Mouse (Mus musculus) embryonic fibroblast, embryonic 13.5 days (primary cell): ENCODE results near the gene Ush1g. TPM values are rescaled to one million over a fixed set of nuclear protein-coding genes. Genes with fewer than 3 reads are reported as not detected.

Experiments
- H3K27ac ChIP-seq: 2 replicates; pipeline ENCODE4 v1.5.1; 2012; ENCODE audit warnings: low read length, control low read depth, inconsistent platforms; ENCODE audit not compliant: insufficient read depth
- H3K4me1 ChIP-seq: 2 replicates; pipeline ENCODE4 v1.6.1; 2011; ENCODE audit warnings: low read length; ENCODE audit not compliant: control insufficient read depth, insufficient read depth
- H3K4me3 ChIP-seq: 2 replicates; pipeline ENCODE4 v1.5.1; 2011; ENCODE audit warnings: mild to moderate bottlenecking, control low read depth, low read length; ENCODE audit not compliant: insufficient read depth
- CTCF ChIP-seq: IDR thresholded peaks from 2 replicates; pipeline ENCODE4 v1.5.1; 2011; ENCODE audit warnings: mild to moderate bottlenecking, control low read depth, low read length, moderate library complexity, borderline replicate concordance; ENCODE audit not compliant: insufficient read depth
- POLR2A ChIP-seq: IDR thresholded peaks from 2 replicates; pipeline ENCODE4 v1.6.1; 2011; ENCODE audit warnings: low read depth, mild to moderate bottlenecking, control low read depth, low read length, moderate library complexity
- polyA plus RNA-seq: library from polyadenylated mRNA; stranded (reverse); fragments of >200 nt; gene quantifications from 2 replicates; pipeline ENCODE4 v1.2.4, GENCODE M21; 2011; ENCODE audit warnings: low read depth; ENCODE audit not compliant: missing spikeins, insufficient read length

The Ush1g gene
- polyA plus RNA-seq, 1 experiment: not detected

- no peaks in the 10 kb centered on the region for H3K4me1 ChIP-seq
- TF ChIP-seq POLR2A (no peak), CTCF (no peak)
- no peak overlapping the region for H3K27ac ChIP-seq
- H3K4me3 ChIP-seq: no peak overlapping the region
Measured at GRCm38 (mm10) chr11:115291503-115291902, 30.3 kb downstream of the Ush1g start.

GRCm38 (mm10) chr11:115290919-115291318, 30.9 kb downstream of the Ush1g start:
- TF ChIP-seq POLR2A (no peak), CTCF (no peak)
- no peak overlapping the region for H3K27ac ChIP-seq
- H3K4me3 ChIP-seq: no peak overlapping the region
- no peaks in the 10 kb centered on the region for H3K4me1 ChIP-seq

- no peak for TF ChIP-seq POLR2A
- no peak for TF ChIP-seq CTCF
- Histone ChIP-seq H3K27ac (no peak overlapping the region), H3K4me1 (no peaks in the 10 kb centered on the region), H3K4me3 (no peak overlapping the region)
Measured at GRCm38 (mm10) chr11:115290314-115290713, 31.5 kb downstream of the Ush1g start.

- Histone ChIP-seq H3K4me3 (no peak overlapping the region), H3K27ac (no peak overlapping the region), H3K4me1 (no peaks in the 10 kb centered on the region)
- no peak for TF ChIP-seq CTCF
- no peak for TF ChIP-seq POLR2A
Measured at GRCm38 (mm10) chr11:115289885-115290284, 32.0 kb downstream of the Ush1g start.

GRCm38 (mm10) chr11:115288305-115288704, 33.5 kb downstream of the Ush1g start:
- TF ChIP-seq CTCF (no peak), POLR2A (no peak)
- no peak overlapping the region for H3K27ac ChIP-seq
- H3K4me1 ChIP-seq: no peaks in the 10 kb centered on the region
- no peak overlapping the region for H3K4me3 ChIP-seq

GRCm38 (mm10) chr11:115287386-115287785, 34.5 kb downstream of the Ush1g start:
- TF ChIP-seq CTCF: no peak
- TF ChIP-seq POLR2A: no peak

GRCm38 (mm10) chr11:115286201-115286993, 35.4 kb downstream of the Ush1g start:
- no peak for TF ChIP-seq POLR2A
- no peak for TF ChIP-seq CTCF
- H3K4me3 ChIP-seq: no peak overlapping the region
- no peaks in the 10 kb centered on the region for H3K4me1 ChIP-seq

More at GRCm38 (mm10) chr11:115287386-115287785, 34.5 kb downstream of the Ush1g start:
- H3K4me3 ChIP-seq: no peak overlapping the region
- H3K27ac ChIP-seq: no peak overlapping the region
- no peaks in the 10 kb centered on the region for H3K4me1 ChIP-seq

GRCm38 (mm10) chr11:115285282-115285681, 36.6 kb downstream of the Ush1g start:
- TF ChIP-seq POLR2A (no peak), CTCF (no peak)
- H3K27ac ChIP-seq: no peak overlapping the region
- no peaks in the 10 kb centered on the region for H3K4me1 ChIP-seq
- H3K4me3 ChIP-seq: no peak overlapping the region

More at GRCm38 (mm10) chr11:115286201-115286993, 35.4 kb downstream of the Ush1g start:
- H3K27ac ChIP-seq: no peak overlapping the region

- TF ChIP-seq CTCF (no peak), POLR2A (no peak)
- H3K4me3 ChIP-seq: no peak overlapping the region
- H3K27ac ChIP-seq: no peak overlapping the region
- no peaks in the 10 kb centered on the region for H3K4me1 ChIP-seq
Measured at GRCm38 (mm10) chr11:115283891-115284620, 37.8 kb downstream of the Ush1g start.

GRCm38 (mm10) chr11:115283486-115283765, 38.4 kb downstream of the Ush1g start:
- no peak overlapping the region for H3K4me3 ChIP-seq
- H3K27ac ChIP-seq: no peak overlapping the region
- no peaks in the 10 kb centered on the region for H3K4me1 ChIP-seq
- TF ChIP-seq POLR2A (no peak), CTCF (no peak)
